Mouse (Mus musculus): ENCODE measurements around the gene Pir. TPM values are rescaled to one million over a fixed set of nuclear protein-coding genes. Genes with fewer than 3 reads are reported as not detected.

Pir gene
- polyA plus RNA-seq, 1 experiment from 2014 or later = 12.3 TPM

GRCm38 (mm10) chrX:164420518-164420917 lies 151.3 kb downstream of the Pir start:
- peaks cover 11% of the 10 kb centered on the region; the same call in 1 of the 2 replicates for H3K4me1 ChIP-seq (ENCODE audit: insufficient read depth)
- 42% methylated on average over 3 of the region's 3 CpGs for WGBS (ENCODE audit: insufficient replicate concordance)
- H3K9ac ChIP-seq (replicated peaks) = peak overlapping the region; percentile 83
- H3K36me3 ChIP-seq (replicated peaks; ENCODE audit: insufficient read depth, low read length) = peaks cover 12% of the 10 kb centered on the region
- no peak for DNase-seq
- no peaks in the 10 kb centered on the region for H3K27me3 ChIP-seq (ENCODE audit: insufficient read depth, low read length)
- H3K4me2 ChIP-seq (ENCODE audit: low read depth, low read length) = peak overlapping the region; percentile 74
- H3K4me3 ChIP-seq (ENCODE audit: low read depth, low read length) = peak overlapping the region; percentile 68
- no peak for TF ChIP-seq CTCF (IDR thresholded peaks at IDR 0.05; ENCODE audit: low read depth)
- TF ChIP-seq EP300 (IDR thresholded peaks at IDR 0.05; ENCODE audit: low read depth) = no peak
- no peak overlapping the region for H3K27ac ChIP-seq (ENCODE audit: low read depth)
- ATAC-seq = no peak
- no peaks in the 10 kb centered on the region for H3K9me3 ChIP-seq (ENCODE audit: low read length)

Other genes starting within 250 kb of the Pir start
- 0.11 and 0.19 TPM in 2 replicates for gene Car5b, start 241.4 kb upstream of the Pir start, polyA plus RNA-seq (2015; fragmentation: Nextera tagmentation; extraction: Ambion mirVana)
- 6.8 and 7.9 TPM in 2 replicates for gene Siah1b, start 192.9 kb upstream of the Pir start, polyA plus RNA-seq (2015; fragmentation: Nextera tagmentation; extraction: Ambion mirVana)
- gene Cltrn, start 180.5 kb upstream of the Pir start, polyA plus RNA-seq (2015; fragmentation: Nextera tagmentation; extraction: Ambion mirVana) = 5.3 and 6.2 TPM in 2 replicates
- 0.20 and 0.23 TPM in 2 replicates for gene Ace2, start 130.0 kb upstream of the Pir start, polyA plus RNA-seq (2015; fragmentation: Nextera tagmentation; extraction: Ambion mirVana)
- gene Bmx, start 11.2 kb upstream of the Pir start, polyA plus RNA-seq (2015; fragmentation: Nextera tagmentation; extraction: Ambion mirVana) = 0.81 and 0.83 TPM in 2 replicates
- 0.31 and 0.38 TPM in 2 replicates for gene Vegfd, start 104.0 kb downstream of the Pir start, polyA plus RNA-seq (2015; fragmentation: Nextera tagmentation; extraction: Ambion mirVana)
- 5.3 and 5.8 TPM in 2 replicates for gene Piga, start 150.4 kb downstream of the Pir start, polyA plus RNA-seq (2015; fragmentation: Nextera tagmentation; extraction: Ambion mirVana)
- gene Asb11, start 167.6 kb downstream of the Pir start, polyA plus RNA-seq (2015; fragmentation: Nextera tagmentation; extraction: Ambion mirVana) = 0.12 and 0.26 TPM in 2 replicates
- not detected in 2 replicates for gene Asb9, start 237.0 kb downstream of the Pir start, polyA plus RNA-seq (2015; fragmentation: Nextera tagmentation; extraction: Ambion mirVana)

Measured in liver, postnatal 0 days (tissue).